Mouse (Mus musculus) ZHBTc4 (cell line): ENCODE measurements around the gene Fcgr2b.
"Not testable (repeated sequence)": the region's sequence is repeated elsewhere in the genome, so short reads cannot be mapped to it uniquely, and the experiment has no call there.

ENCODE experiments used
- DNase-seq: peaks from one replicate; pipeline ENCODE4 v3.0.0-alpha.2; 2011; ENCODE audit warnings: low read depth, low spot score

Gene Fcgr2b

GRCm38 (mm10) chr1:170975751-170976161, 591 bp downstream of the Fcgr2b start:
- no peak for DNase-seq

- DNase-seq = not testable (repeated sequence)
These were observed 997 bp downstream of the Fcgr2b start for GRCm38 (mm10) chr1:170975350-170975749.

GRCm38 (mm10) chr1:170974736-170975135, 1.6 kb downstream of the Fcgr2b start:
- no peak for DNase-seq

- no peak for DNase-seq
These were observed 2.2 kb downstream of the Fcgr2b start for GRCm38 (mm10) chr1:170974171-170974570.

- no peak for DNase-seq
These were observed 3.4 kb downstream of the Fcgr2b start for GRCm38 (mm10) chr1:170972936-170973335.

- no peak for DNase-seq
These were observed 3.9 kb downstream of the Fcgr2b start for GRCm38 (mm10) chr1:170972494-170972893.

GRCm38 (mm10) chr1:170968576-170968975, 7.8 kb downstream of the Fcgr2b start:
- peak; percentile 38 for DNase-seq

- no peak for DNase-seq
These were observed 8.8 kb downstream of the Fcgr2b start for GRCm38 (mm10) chr1:170967581-170967980.

- DNase-seq = peak; percentile 80
These were observed 13.3 kb downstream of the Fcgr2b start for GRCm38 (mm10) chr1:170963087-170963486.

GRCm38 (mm10) chr1:170962301-170962700, 14.0 kb downstream of the Fcgr2b start:
- no peak for DNase-seq

- no peak for DNase-seq
These were observed 15.2 kb downstream of the Fcgr2b start for GRCm38 (mm10) chr1:170961101-170961500.

- no peak for DNase-seq
These were observed 16.6 kb downstream of the Fcgr2b start for GRCm38 (mm10) chr1:170959791-170960190.

- no peak for DNase-seq
These were observed 18.1 kb downstream of the Fcgr2b start for GRCm38 (mm10) chr1:170958225-170958624.

- DNase-seq = no peak
These were observed 23.2 kb downstream of the Fcgr2b start for GRCm38 (mm10) chr1:170953192-170953591.

- peak; percentile 46 for DNase-seq
These were observed 25.6 kb downstream of the Fcgr2b start for GRCm38 (mm10) chr1:170950772-170951171.

- not testable (repeated sequence) for DNase-seq
These were observed 31.4 kb downstream of the Fcgr2b start for GRCm38 (mm10) chr1:170944908-170945307.

- DNase-seq = not testable (repeated sequence)
These were observed 32.2 kb downstream of the Fcgr2b start for GRCm38 (mm10) chr1:170944151-170944550.

- DNase-seq = no peak
These were observed 37.1 kb downstream of the Fcgr2b start for GRCm38 (mm10) chr1:170939255-170939654.

- no peak for DNase-seq
These were observed 42.0 kb downstream of the Fcgr2b start for GRCm38 (mm10) chr1:170934383-170934782.

- DNase-seq = no peak
These were observed 42.4 kb downstream of the Fcgr2b start for GRCm38 (mm10) chr1:170933940-170934339.

- DNase-seq = peak; percentile 23
These were observed 42.9 kb downstream of the Fcgr2b start for GRCm38 (mm10) chr1:170933386-170933920.

- no peak for DNase-seq
These were observed 44.3 kb downstream of the Fcgr2b start for GRCm38 (mm10) chr1:170932043-170932442.

GRCm38 (mm10) chr1:170929245-170929644, 47.1 kb downstream of the Fcgr2b start:
- no peak for DNase-seq

GRCm38 (mm10) chr1:170928467-170928866, 47.9 kb downstream of the Fcgr2b start:
- no peak for DNase-seq
